Mouse (Mus musculus) lung, embryonic 16.5 days (tissue): ENCODE measurements around the gene Tmem51. TPM values are rescaled to one million over a fixed set of nuclear protein-coding genes. Genes with fewer than 3 reads are reported as not detected.
A peak's percentile ranks its signal among the peaks of the same experiment; 100 is the strongest.
"Not testable (repeated sequence)": the region's sequence is repeated elsewhere in the genome, so short reads cannot be mapped to it uniquely, and the experiment has no call there.

ENCODE experiments used
- ATAC-seq: fragments of 200-750 bp; cut with Nextera tagmentation; 2 replicates; pipeline ENCODE4 v1.8.0; 2017; ENCODE audit warnings: low read depth, mild to moderate bottlenecking, moderate library complexity
- H3K27ac ChIP-seq: fragments of 300-500 bp; sonication (generic); 2 replicates; pipeline ENCODE4 v1.5.1; 2014; ENCODE audit warnings: mild to moderate bottlenecking, control low read depth, low read length
- H3K27me3 ChIP-seq: fragments of 300-500 bp; sonication (generic); 2 replicates; pipeline ENCODE4 v1.6.1; 2014; ENCODE audit warnings: low read depth, low read length, mixed read lengths; ENCODE audit not compliant: control insufficient read depth, insufficient read depth
- H3K36me3 ChIP-seq: fragments of 300-500 bp; sonication (generic); 2 replicates; pipeline ENCODE4 v1.6.1; 2014; ENCODE audit warnings: low read length; ENCODE audit not compliant: control insufficient read depth, insufficient read depth
- H3K4me1 ChIP-seq: fragments of 300-500 bp; sonication (generic); replicated peaks from 2 replicates; pipeline ENCODE4 v1.6.1; 2014; ENCODE audit warnings: low read length, mixed read lengths; ENCODE audit not compliant: control insufficient read depth, insufficient read depth
- H3K4me2 ChIP-seq: fragments of 300-500 bp; sonication (generic); 2 replicates; pipeline ENCODE4 v1.6.1; 2014; ENCODE audit warnings: low read depth, low read length, control low read depth
- H3K4me3 ChIP-seq: fragments of 300-500 bp; sonication (generic); 2 replicates; pipeline ENCODE4 v1.5.1; 2014; ENCODE audit warnings: mild to moderate bottlenecking, low read length, control low read depth
- H3K9ac ChIP-seq: fragments of 300-500 bp; sonication (generic); 2 replicates; pipeline ENCODE4 v1.6.1; 2014; ENCODE audit warnings: low read length, control low read depth
- H3K9me3 ChIP-seq: fragments of 300-500 bp; sonication (generic); 2 replicates; pipeline ENCODE4 v1.6.1; 2016; ENCODE audit warnings: low read length; ENCODE audit not compliant: control insufficient read depth
- WGBS: fragments of 180-500 bp; shearing (Covaris S2); extraction: QIAGEN DNeasy Blood & Tissue Kit; methylation state at CpG from one replicate; pipeline ENCODE4 v1.1.7; 2014; 5-methylcytosine and 5-hydroxymethylcytosine counted together
- polyA plus RNA-seq: library from polyadenylated mRNA; unstranded; fragments of >200 nt; fragmentation: Nextera tagmentation; extraction: Ambion mirVana; gene quantifications from 2 replicates; pipeline ENCODE4 v1.2.1, GENCODE M21; 2015

Gene Tmem51
- polyA plus RNA-seq, 1 experiment from 2014 or later = 25.7 TPM

DNA sequence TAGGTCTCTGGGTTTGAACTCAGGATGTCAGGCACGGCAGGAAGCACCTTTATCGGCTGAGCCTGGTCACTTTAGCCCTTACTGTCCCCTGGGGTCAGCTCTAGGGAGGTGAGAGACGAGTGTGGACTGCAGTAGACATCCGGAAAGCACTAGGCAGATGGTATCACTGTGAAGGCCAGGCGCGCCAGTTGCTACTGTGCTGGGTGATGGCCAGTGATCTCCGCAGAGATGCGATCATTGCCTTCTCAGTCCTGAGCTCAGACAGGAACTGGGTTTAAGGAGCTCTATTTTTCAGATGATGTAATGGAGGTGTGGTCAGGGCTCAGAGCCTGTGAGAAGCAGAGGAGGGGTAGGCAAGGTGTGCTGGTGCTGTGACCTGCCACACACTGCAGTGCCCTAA lies 28.5 kb downstream of the Tmem51 start:
- H3K9me3 ChIP-seq = no peaks in the 10 kb centered on the region
- no peaks in the 10 kb centered on the region for H3K27me3 ChIP-seq
- H3K9ac ChIP-seq = no peak overlapping the region
- no peak overlapping the region for H3K4me2 ChIP-seq
- H3K4me3 ChIP-seq = no peak overlapping the region
- no peaks in the 10 kb centered on the region for H3K36me3 ChIP-seq
- H3K27ac ChIP-seq = no peak overlapping the region
- H3K4me1 ChIP-seq = peaks cover 9% of the 10 kb centered on the region; the same call in 1 of the 2 replicates
- no peak for ATAC-seq
- 77% methylated on average over 8 of the region's 8 CpGs for whole genome bisulfite sequencing

DNA sequence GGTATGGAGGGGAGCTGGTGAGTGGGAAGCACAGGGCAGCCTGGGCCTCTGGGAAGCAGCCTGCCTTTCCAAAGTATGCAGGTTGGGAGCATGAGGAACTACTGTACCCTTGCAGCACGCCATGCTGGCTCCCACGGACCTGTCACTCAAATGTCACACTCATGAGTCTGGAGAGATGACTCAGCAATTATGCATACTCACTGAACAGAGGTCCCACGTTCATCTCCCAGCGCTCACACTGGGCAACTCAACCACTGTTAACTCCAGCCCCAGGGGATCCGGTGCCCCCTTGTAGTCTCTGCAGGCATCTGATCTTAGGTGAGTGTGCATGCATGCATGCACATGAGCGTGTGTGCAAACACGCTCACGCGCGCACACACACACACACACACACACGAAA lies 29.5 kb downstream of the Tmem51 start:
- no peak overlapping the region for H3K4me2 ChIP-seq
- no peak overlapping the region for H3K27ac ChIP-seq
- H3K9me3 ChIP-seq = no peaks in the 10 kb centered on the region
- no peak for ATAC-seq
- peaks cover 5% of the 10 kb centered on the region; the same call in 1 of the 2 replicates for H3K4me1 ChIP-seq
- no peaks in the 10 kb centered on the region for H3K27me3 ChIP-seq
- no peaks in the 10 kb centered on the region for H3K36me3 ChIP-seq
- H3K4me3 ChIP-seq = no peak overlapping the region
- 84% methylated on average over 11 of the region's 11 CpGs for WGBS
- no peak overlapping the region for H3K9ac ChIP-seq

DNA sequence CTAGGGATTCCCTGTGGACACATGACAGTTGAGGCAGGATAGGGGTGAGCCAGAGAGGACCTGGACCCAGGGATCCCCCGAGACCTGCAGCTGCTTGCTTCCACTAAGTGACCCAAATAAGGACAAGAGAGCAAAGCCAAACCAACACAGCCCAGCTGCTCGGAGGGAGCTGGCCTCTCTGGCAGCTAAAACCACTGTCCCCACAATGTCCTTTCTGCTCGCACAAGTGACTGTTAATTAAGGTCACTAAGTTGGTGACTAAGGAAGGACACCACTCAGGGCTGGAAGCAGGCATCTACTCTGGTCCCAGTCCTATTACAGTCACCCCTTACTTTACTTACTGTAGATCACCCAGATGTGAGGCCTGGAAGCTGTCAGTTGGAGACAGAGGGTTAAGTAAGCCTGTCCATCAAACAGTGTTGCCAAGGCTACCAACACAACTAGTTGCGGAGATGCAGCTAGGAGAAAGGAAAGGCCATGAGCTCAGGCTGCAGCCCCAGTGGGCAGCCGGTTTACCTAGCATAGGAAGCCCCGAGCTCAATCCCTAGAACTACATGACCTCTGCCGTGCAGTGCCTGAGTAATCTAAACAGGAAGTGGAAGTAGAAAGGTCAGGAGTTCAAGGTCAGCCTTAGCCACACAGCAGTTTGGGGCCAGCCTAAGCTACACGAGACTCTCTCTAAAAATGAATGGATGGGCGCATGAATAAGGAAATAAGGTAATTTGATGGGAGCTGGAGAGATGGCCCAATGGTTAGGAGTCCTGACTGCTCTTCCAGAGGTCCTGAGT lies 30.2 kb downstream of the Tmem51 start:
- WGBS = 42% methylated on average over 9 of the region's 9 CpGs
- Histone ChIP-seq H3K9me3 (no peaks in the 10 kb centered on the region), H3K4me1 (peaks cover 5% of the 10 kb centered on the region; the same call in 1 of the 2 replicates)

DNA sequence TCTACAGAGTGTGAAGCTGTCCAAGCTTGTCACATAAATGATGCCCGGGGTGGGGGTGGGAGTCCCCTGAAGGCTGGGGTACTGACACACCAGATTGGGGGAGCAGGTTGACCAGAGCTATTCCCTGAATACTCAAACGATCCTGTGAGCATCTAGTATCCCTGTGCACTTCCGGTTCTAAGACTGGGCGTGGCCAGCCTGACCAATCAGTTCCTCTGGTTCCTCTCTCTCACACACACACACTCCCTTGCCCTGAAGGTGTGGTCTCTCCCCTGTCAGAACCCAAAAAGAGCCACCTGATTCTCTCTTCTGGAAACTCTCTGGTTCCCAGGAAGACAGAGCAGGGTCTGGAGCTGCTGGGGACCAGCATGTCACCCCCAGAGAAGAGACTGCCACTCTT lies 30.8 kb downstream of the Tmem51 start:
- no peak overlapping the region for H3K27ac ChIP-seq
- no peak overlapping the region for H3K4me2 ChIP-seq
- no peaks in the 10 kb centered on the region for H3K9me3 ChIP-seq
- no peaks in the 10 kb centered on the region for H3K36me3 ChIP-seq
- peaks cover 5% of the 10 kb centered on the region; the same call in 1 of the 2 replicates for H3K4me1 ChIP-seq
- no peak overlapping the region for H3K9ac ChIP-seq
- no peak overlapping the region for H3K4me3 ChIP-seq
- WGBS = 43% methylated on average over 4 of the region's 4 CpGs
- ATAC-seq = no peak
- H3K27me3 ChIP-seq = no peaks in the 10 kb centered on the region

More for the DNA sequence above, 30.2 kb downstream of the Tmem51 start:
- H3K27me3 ChIP-seq = no peaks in the 10 kb centered on the region
- no peak overlapping the region for H3K27ac ChIP-seq
- no peak overlapping the region for H3K4me2 ChIP-seq
- no peaks in the 10 kb centered on the region for H3K36me3 ChIP-seq
- ATAC-seq = no peak
- H3K9ac ChIP-seq = no peak overlapping the region
- no peak overlapping the region for H3K4me3 ChIP-seq

DNA sequence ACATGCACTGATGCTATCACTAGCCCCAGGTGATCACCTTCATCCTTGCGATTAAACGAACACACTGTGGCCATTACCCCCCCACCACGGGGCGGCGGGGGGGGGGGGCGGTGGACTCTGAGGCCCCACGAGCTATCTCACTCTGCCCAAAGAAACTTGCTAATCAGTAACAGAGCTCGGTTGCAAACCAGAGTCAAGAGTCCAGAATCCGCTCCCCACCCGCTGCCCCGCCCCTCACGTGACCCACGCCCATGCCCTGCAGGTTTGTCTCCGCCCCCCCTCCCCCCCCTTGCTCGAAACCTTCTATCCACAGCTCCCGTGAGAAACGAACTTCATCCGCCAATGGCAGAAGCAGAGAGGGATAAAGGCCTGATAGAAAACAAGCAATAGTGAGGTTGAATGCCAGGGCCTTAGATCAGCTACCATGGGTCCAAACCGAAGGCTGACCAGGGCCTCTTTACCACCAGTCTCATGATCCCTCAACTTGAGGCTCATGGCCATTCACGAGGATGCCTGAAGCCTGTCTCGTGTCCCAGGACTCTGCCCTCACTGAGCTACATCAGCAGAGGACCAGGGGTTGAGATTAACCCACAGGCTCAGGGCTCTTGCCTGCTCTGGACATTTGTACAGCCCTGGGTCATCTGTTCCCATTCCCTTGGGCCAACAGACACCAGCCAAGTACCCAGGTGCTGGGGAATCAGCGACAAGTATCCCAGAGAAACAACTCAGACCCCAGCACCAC lies 31.5 kb downstream of the Tmem51 start:
- 36% methylated on average over 22 of the region's 22 CpGs for WGBS
- no peak overlapping the region for H3K9ac ChIP-seq
- peaks cover 5% of the 10 kb centered on the region; the same call in 1 of the 2 replicates for H3K4me1 ChIP-seq
- no peak overlapping the region for H3K27ac ChIP-seq
- no peaks in the 10 kb centered on the region for H3K9me3 ChIP-seq
- H3K4me2 ChIP-seq = peak overlapping the region; percentile 25
- no peak overlapping the region for H3K4me3 ChIP-seq
- ATAC-seq = no peak; the same call in 1 of the 2 replicates
- H3K27me3 ChIP-seq = no peaks in the 10 kb centered on the region
- no peaks in the 10 kb centered on the region for H3K36me3 ChIP-seq

DNA sequence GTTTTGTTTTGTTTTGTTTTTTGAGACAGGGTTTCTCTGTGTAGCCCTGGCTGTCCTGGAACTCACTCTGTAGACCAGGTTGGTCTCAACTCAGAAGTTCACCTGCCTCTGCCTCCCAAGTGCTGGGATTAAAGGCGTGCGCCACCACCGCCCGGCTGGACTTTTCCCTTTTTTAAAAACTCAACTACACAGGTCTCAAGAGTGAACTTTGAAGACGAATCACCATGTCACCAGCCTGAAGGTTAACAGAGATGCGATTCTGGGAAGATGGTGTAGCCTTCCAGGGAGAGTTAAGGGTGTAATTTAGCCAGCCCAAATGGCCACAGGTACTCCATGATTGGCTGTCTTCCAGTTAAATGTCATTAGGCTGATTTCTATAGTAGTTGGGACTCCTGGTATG lies 32.2 kb downstream of the Tmem51 start:
- H3K27me3 ChIP-seq, H3K4me1 ChIP-seq, H3K4me3 ChIP-seq, ATAC-seq, H3K27ac ChIP-seq, H3K9me3 ChIP-seq, H3K9ac ChIP-seq, H3K36me3 ChIP-seq: not testable (repeated sequence)
- peak overlapping the region; percentile 25; the same call in 1 of the 2 replicates for H3K4me2 ChIP-seq
- WGBS = 76% methylated on average over 6 of the region's 6 CpGs

DNA sequence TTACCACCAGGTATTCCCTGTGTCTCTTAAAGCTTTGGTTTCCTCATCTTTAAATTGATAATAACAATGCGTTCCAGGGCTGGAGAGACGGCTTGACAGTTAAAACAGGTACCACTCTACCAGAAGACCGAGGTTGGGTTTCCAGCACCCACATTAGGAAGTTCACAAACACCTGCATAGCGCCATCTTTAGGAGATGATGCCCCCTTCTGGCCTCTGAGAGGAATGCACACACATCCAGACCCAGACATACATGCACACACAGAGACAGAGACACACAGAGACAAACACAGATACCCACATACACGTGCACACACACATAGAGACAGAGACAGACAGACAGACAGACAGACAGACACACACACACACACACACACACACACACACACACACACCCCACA lies 34.1 kb downstream of the Tmem51 start:
- ATAC-seq = no peak
- no peak overlapping the region for H3K9ac ChIP-seq
- no peak overlapping the region for H3K4me3 ChIP-seq
- no peaks in the 10 kb centered on the region for H3K9me3 ChIP-seq
- 94% methylated on average over 5 of the region's 5 CpGs for WGBS
- peaks cover 5% of the 10 kb centered on the region; the same call in 1 of the 2 replicates for H3K4me1 ChIP-seq
- H3K4me2 ChIP-seq = no peak overlapping the region
- no peaks in the 10 kb centered on the region for H3K36me3 ChIP-seq
- no peak overlapping the region for H3K27ac ChIP-seq
- H3K27me3 ChIP-seq = no peaks in the 10 kb centered on the region

DNA sequence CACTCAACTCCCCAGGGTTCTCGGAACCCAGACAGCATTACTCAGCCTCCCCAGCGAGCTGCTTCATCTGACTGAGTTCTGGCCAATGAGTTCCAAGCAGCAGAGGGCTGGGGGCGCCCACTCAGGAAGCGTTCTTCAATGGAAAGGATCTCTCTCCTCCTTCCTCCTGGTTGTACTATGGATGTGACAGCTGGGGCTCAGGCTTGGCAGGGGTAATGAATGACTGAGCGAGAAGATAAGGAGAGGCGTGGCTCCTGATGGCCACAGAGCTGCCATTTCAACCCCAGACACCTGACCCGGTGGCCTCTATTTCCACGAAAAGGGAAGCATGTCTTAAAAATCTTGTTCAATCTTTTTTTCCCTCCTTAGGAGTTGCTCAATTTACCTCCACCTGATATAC lies 35.7 kb downstream of the Tmem51 start:
- WGBS = 40% methylated on average over 8 of the region's 8 CpGs
- Histone ChIP-seq H3K9me3 (no peaks in the 10 kb centered on the region), H3K9ac (no peak overlapping the region), H3K4me2 (no peak overlapping the region), H3K4me3 (no peak overlapping the region), H3K27ac (no peak overlapping the region), H3K36me3 (no peaks in the 10 kb centered on the region), H3K4me1 (peaks cover 7% of the 10 kb centered on the region; the same call in 1 of the 2 replicates), H3K27me3 (no peaks in the 10 kb centered on the region)
- no peak for ATAC-seq

DNA sequence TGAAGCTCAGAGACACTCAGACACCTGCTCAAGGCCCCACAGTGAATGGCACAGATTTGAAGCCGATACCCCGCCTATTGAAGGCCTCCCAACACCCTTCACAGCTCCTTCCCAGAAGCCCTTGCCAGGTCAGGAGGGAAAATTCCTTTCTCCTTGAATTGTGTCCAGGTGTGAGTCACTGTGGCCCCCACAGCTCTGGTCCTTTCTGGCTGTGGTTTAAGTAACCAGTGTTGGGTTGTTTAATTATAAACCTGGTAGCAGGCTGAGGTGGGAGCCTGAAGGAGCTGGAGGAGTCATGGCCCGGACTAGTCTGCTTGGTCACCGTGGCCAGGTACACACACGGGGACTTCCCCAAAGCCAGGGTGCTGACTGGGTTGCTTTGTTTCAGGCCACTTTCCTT lies 37.1 kb downstream of the Tmem51 start:
- no peak for ATAC-seq
- H3K4me1 ChIP-seq = peaks cover 8% of the 10 kb centered on the region; the same call in 1 of the 2 replicates
- no peak overlapping the region for H3K4me2 ChIP-seq
- WGBS = 63% methylated on average over 5 of the region's 5 CpGs
- no peaks in the 10 kb centered on the region for H3K9me3 ChIP-seq
- no peaks in the 10 kb centered on the region for H3K27me3 ChIP-seq
- H3K27ac ChIP-seq = peak overlapping the region; percentile 12; the same call in 1 of the 2 replicates
- H3K36me3 ChIP-seq = no peaks in the 10 kb centered on the region
- H3K9ac ChIP-seq = no peak overlapping the region
- no peak overlapping the region for H3K4me3 ChIP-seq
